Mouse (Mus musculus): ENCODE results near the gene Glce. TPM values are rescaled to one million over a fixed set of nuclear protein-coding genes. Genes with fewer than 3 reads are reported as not detected.

Gene Glce
- polyA plus RNA-seq, 1 experiment from 2014 or later, result 17.5 TPM

DNA sequence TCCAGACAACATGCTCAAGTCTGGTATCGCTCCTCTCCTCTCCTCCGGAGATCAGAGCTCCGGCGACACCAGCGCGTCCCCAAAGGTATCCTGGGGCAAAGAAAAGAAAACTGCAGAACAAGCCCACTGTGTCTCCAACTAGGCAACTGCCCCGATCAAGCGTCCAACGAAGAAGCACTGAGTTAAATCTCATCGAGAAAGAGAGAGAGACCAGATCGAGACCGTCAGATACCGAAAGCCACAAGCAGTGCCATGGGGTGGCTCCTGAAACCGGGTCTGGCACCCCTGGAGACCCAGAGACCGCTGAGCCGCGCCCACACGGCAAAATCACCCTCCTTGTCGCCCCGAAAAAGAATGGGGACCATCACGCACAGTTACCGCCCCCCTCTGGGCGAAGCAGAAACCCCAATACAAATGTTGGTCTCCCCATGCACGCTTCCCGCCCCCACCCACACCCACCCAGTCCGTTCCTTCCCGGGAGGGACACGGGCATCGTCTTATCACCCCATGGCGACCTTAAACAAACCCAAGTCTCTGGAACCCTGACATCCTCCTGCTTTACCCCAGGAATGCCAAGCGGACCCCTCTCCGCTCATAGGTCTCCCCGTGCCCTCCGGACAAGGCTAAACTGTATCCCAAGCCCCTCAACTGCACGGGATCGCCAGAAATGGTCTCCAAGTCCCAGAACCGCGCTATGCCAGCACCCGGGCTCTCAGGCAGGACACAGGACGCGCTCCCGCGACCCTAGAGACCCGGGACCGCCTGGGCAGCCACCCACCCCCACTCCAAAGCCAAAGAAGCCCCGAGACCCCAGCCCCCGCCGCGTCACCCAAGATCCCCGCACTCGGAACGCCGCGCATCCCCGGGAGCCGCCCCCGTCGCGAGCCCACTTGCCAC is 656 bp downstream of the Glce start:
- Histone ChIP-seq H3K27ac (peak overlapping the region; percentile 93), H3K9ac (replicated peaks) (peak overlapping the region; percentile 83), H3K4me1 (replicated peaks) (peaks cover 24% of the 10 kb centered on the region), H3K9me3 (no peaks in the 10 kb centered on the region), H3K4me3 (replicated peaks) (peak overlapping the region; percentile 63), H3K4me2 (replicated peaks) (peak overlapping the region; percentile 77), H3K36me3 (no peaks in the 10 kb centered on the region), H3K27me3 (peaks cover 6% of the 10 kb centered on the region; the same call in 1 of the 2 replicates)
- peak; percentile 65 for ATAC-seq
- under 1% methylated on average over 59 of the region's 59 CpGs for WGBS

DNA sequence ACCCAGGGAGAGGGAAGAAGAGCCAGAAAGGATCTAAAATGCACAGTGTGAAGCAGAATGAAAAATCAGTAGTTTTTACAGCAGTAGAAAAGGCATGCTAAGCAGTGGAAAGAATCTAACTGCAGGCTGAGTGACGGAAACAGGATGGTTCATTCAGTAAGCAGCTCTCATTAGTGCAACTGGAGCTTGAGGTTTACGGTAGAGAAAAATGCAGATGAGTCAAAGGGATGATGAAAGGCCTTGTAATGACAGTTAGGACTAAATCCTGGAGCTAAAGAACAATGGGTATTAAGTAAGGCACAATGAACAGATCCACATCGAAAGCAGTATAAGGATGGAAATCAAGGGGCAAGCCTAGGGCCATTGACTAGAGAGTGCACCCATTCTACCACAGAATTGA is 3.7 kb downstream of the Glce start:
- H3K27ac ChIP-seq, result no peak overlapping the region
- no peak overlapping the region for H3K4me3 ChIP-seq (replicated peaks)
- H3K4me2 ChIP-seq (replicated peaks), result peak overlapping the region; percentile 32
- no peak for ATAC-seq
- 16% methylated on average over 3 of the region's 3 CpGs for WGBS
- peaks cover 22% of the 10 kb centered on the region for H3K4me1 ChIP-seq (replicated peaks)
- H3K9me3 ChIP-seq, result no peaks in the 10 kb centered on the region
- H3K9ac ChIP-seq (replicated peaks), result no peak overlapping the region
- H3K36me3 ChIP-seq, result no peaks in the 10 kb centered on the region
- H3K27me3 ChIP-seq, result no peaks in the 10 kb centered on the region

DNA sequence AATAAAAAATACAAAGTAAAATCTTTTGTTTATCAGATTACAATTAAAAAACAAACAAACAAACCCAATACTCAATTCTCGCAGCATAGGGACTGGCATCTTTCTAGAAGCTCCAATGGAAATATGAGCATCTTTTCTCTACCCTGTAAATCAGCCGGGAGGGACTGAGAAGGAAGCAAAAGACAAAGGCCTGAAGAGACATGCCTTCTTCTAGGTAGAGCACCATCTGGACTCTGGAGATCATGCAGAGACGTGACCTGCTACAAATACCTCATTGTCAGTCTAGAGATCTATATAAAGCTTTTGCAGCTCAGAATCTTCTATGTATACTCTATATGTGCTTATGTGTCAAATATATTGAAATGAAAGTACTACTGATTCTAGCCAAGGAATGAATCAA is 6.6 kb downstream of the Glce start:
- H3K4me1 ChIP-seq (replicated peaks), result peaks cover 8% of the 10 kb centered on the region
- no peaks in the 10 kb centered on the region for H3K27me3 ChIP-seq
- H3K36me3 ChIP-seq, result no peaks in the 10 kb centered on the region
- WGBS, result 91% methylated on average over 3 of the region's 3 CpGs
- no peak for ATAC-seq
- H3K4me3 ChIP-seq (replicated peaks), result no peak overlapping the region
- no peak overlapping the region for H3K27ac ChIP-seq
- H3K9me3 ChIP-seq, result no peaks in the 10 kb centered on the region
- H3K9ac ChIP-seq (replicated peaks), result no peak overlapping the region
- H3K4me2 ChIP-seq (replicated peaks), result no peak overlapping the region

DNA sequence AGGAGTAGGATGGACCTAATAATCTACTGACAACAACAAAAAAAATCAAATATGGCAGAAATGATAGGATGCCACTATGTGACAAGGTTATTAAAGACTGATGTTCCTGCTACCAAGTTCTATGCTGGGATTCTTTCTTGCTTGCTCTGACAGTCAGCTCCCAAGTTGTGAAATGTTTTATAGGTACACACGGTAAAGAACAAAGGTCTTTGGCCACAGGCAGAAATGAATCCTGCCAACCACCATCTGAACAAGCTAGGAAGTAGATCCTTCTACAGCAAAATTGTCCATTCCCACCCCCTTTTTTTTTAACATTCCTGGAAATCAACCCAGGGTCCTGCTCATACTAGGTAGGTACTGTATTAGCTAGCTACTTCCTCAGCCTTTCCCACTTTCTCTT is 25.9 kb downstream of the Glce start:
- no peaks in the 10 kb centered on the region for H3K36me3 ChIP-seq
- no peak overlapping the region for H3K4me2 ChIP-seq (replicated peaks)
- no peaks in the 10 kb centered on the region for H3K9me3 ChIP-seq
- no peak overlapping the region for H3K9ac ChIP-seq (replicated peaks)
- 97% methylated on average over 1 of the region's 1 CpGs for WGBS
- no peak for ATAC-seq
- H3K4me1 ChIP-seq (replicated peaks), result 0 out of 2 replicates have a peak, but pooled peaks cover 4% of the 10 kb centered on the region
- H3K4me3 ChIP-seq (replicated peaks), result no peak overlapping the region
- H3K27ac ChIP-seq, result no peak overlapping the region
- H3K27me3 ChIP-seq, result no peaks in the 10 kb centered on the region

DNA sequence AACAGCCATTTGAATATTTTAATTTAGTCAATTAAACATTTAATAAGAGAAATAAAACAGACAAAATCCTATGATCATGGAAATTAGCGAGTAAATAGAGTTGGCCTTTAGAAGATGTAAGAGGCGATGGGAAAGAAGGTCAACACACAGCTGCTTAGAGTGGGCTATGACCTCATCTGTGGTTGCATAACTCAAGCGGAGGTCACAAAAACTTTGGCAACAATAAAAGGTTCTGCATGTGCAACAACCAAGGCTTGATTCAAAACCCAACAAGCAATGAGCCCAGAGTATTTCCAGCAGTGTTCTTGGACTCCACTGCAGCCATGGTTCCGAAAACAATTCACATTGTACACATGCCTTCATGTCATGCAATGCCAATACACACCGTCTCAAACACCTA is 30.9 kb downstream of the Glce start:
- no peaks in the 10 kb centered on the region for H3K4me1 ChIP-seq (replicated peaks)
- H3K27me3 ChIP-seq, result no peaks in the 10 kb centered on the region
- ATAC-seq, result no peak
- H3K27ac ChIP-seq, result no peak overlapping the region
- no peaks in the 10 kb centered on the region for H3K9me3 ChIP-seq
- no peak overlapping the region for H3K4me3 ChIP-seq (replicated peaks)
- H3K36me3 ChIP-seq, result no peaks in the 10 kb centered on the region
- no peak overlapping the region for H3K9ac ChIP-seq (replicated peaks)
- 92% methylated on average over 5 of the region's 5 CpGs for WGBS
- no peak overlapping the region for H3K4me2 ChIP-seq (replicated peaks)

DNA sequence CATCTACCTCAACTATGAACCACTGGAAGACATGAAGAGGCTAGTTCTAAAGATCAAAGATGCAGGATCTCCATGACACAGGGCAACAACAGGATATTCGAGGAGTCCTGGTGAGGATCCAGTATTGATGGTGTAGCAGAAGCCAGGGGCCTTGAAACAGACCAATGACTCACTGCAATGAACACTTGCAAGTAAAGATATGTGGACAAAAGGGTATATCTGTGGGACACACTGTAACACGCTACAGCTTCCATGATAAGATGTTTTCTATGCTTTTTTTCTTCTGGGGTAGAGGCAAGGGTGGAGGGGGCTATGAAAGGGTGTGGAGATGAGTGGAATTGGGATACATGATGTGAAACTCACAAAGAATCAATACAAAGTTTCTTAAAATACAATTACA is 36.9 kb downstream of the Glce start:
- no peak for ATAC-seq
- no peak overlapping the region for H3K4me3 ChIP-seq (replicated peaks)
- no peak overlapping the region for H3K27ac ChIP-seq
- no peak overlapping the region for H3K4me2 ChIP-seq (replicated peaks)
- no peaks in the 10 kb centered on the region for H3K27me3 ChIP-seq
- H3K9ac ChIP-seq (replicated peaks), result no peak overlapping the region
- H3K36me3 ChIP-seq, result peaks cover 8% of the 10 kb centered on the region; the same call in 1 of the 2 replicates
- peaks cover 4% of the 10 kb centered on the region for H3K4me1 ChIP-seq (replicated peaks)
- WGBS, result 86% methylated on average over 2 of the region's 2 CpGs
- no peaks in the 10 kb centered on the region for H3K9me3 ChIP-seq

DNA sequence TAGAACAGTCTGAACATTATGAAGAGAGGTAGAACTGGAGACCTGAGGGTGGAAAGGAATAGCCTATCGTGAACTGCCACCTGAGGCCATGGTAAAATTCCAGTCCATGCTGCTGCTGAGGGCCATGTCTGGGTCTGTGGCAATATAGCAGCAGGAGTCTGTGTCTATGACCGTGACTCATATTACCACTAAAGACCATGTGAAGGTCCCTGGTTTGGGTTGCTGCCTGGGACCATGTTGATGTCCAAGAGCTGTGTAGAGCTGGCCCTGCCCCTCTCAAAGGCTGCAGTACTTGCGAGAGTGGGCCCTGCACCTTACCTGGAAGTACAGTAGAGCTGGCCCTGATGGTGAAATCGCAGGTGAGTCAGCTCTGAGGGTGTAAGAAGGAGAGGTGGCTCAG is 37.6 kb downstream of the Glce start:
- Histone ChIP-seq H3K27me3 (no peaks in the 10 kb centered on the region), H3K36me3 (peaks cover 8% of the 10 kb centered on the region; the same call in 1 of the 2 replicates), H3K27ac (no peak overlapping the region), H3K4me1 (replicated peaks) (peaks cover 10% of the 10 kb centered on the region), H3K9ac (replicated peaks) (no peak overlapping the region), H3K4me2 (replicated peaks) (no peak overlapping the region), H3K9me3 (no peaks in the 10 kb centered on the region), H3K4me3 (replicated peaks) (no peak overlapping the region)
- WGBS, result 94% methylated on average over 4 of the region's 4 CpGs
- ATAC-seq, result no peak

DNA sequence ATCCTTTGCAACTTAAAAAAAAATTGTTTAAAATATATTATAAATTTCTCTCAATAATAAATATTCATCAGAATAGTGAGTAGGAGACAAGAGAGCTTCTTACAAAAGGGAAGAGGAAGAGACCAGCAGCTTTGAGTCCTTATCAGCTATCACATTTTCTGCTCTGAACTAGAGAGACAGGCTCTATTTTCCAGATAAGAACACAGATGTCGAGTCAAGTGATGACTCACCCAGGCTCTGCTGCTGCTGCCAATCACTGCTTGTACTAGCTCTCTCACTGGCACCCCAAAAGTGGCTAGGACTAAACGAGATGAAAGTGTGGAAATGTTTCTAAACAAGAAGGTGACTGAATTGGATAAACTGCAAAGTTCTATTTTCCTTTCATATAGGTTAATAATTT is 39.5 kb downstream of the Glce start:
- ATAC-seq, result no peak
- no peak overlapping the region for H3K9ac ChIP-seq (replicated peaks)
- no peak overlapping the region for H3K27ac ChIP-seq
- peaks cover 8% of the 10 kb centered on the region; the same call in 1 of the 2 replicates for H3K36me3 ChIP-seq
- no peak overlapping the region for H3K4me3 ChIP-seq (replicated peaks)
- no peak overlapping the region for H3K4me2 ChIP-seq (replicated peaks)
- H3K27me3 ChIP-seq, result no peaks in the 10 kb centered on the region
- 84% methylated on average over 2 of the region's 2 CpGs for WGBS
- H3K9me3 ChIP-seq, result no peaks in the 10 kb centered on the region
- H3K4me1 ChIP-seq (replicated peaks), result peaks cover 10% of the 10 kb centered on the region

DNA sequence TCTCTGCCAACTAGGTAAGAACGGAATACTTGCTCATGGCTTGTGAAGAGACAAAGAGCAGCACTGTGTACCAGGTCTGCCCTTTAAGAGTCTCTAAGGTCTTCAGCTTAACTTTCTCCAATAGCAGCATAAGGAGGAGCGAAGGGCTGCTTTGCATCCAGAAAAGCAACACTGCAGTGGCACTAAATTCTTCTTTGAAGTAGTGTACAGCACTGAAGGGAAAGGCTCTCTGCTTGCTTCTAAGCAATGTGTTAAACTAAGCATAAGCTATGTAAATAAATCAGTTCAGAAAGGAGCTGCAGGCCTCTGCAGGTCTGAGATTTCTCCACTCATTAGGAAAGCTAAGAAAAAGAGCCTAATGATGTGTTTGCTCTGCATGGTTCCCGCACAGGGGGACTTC is 40.9 kb downstream of the Glce start:
- no peak for ATAC-seq
- H3K9ac ChIP-seq (replicated peaks), result no peak overlapping the region
- H3K27ac ChIP-seq, result no peak overlapping the region
- 56% methylated on average over 3 of the region's 3 CpGs for WGBS
- H3K4me3 ChIP-seq (replicated peaks), result no peak overlapping the region
- peaks cover 8% of the 10 kb centered on the region; the same call in 1 of the 2 replicates for H3K36me3 ChIP-seq
- no peaks in the 10 kb centered on the region for H3K9me3 ChIP-seq
- H3K27me3 ChIP-seq, result no peaks in the 10 kb centered on the region
- peaks cover 14% of the 10 kb centered on the region for H3K4me1 ChIP-seq (replicated peaks)
- no peak overlapping the region for H3K4me2 ChIP-seq (replicated peaks)

DNA sequence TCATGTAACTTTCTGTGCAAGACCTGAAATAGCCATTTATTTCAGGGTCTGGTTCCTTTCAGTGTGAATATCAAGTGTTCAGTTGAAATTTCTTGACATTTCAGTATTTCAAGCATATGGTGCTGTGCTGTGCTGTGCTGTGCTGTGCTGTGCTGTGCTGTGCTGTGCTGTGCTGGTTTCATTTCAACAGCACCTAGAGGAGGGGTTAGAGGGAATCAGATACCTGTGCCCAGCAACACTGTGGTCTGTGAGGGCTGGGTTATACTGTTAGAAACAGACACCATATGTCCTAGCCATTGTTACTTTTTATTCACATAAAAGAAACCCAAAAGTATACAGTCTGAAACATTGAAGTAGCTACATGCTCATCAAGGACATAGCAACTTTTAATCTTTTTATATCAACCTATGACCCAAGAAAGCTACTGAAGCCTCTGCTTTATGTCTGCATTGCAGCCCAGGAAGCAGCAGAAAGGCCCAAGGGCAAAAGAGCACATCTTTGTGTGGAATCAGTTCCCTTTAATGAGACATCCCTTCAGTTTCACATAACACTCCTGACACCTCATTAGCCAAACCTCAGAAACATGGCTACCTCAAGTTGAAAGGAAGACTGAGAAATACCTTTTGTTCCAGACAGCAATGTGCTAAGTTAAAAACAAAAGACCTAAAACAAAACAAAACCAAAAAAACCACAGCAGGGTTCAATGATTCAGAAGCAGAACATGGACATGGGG is 42.3 kb downstream of the Glce start:
- Histone ChIP-seq H3K27me3 (no peaks in the 10 kb centered on the region), H3K27ac (0 out of 2 replicates have a peak overlapping the region, but pooled peaks have one; percentile 32), H3K4me2 (replicated peaks) (no peak overlapping the region), H3K4me3 (replicated peaks) (no peak overlapping the region), H3K9me3 (no peaks in the 10 kb centered on the region), H3K36me3 (peaks cover 7% of the 10 kb centered on the region; the same call in 1 of the 2 replicates), H3K4me1 (replicated peaks) (peaks cover 14% of the 10 kb centered on the region), H3K9ac (replicated peaks) (no peak overlapping the region)
- peak; percentile 56; the same call in 1 of the 2 replicates for ATAC-seq

DNA sequence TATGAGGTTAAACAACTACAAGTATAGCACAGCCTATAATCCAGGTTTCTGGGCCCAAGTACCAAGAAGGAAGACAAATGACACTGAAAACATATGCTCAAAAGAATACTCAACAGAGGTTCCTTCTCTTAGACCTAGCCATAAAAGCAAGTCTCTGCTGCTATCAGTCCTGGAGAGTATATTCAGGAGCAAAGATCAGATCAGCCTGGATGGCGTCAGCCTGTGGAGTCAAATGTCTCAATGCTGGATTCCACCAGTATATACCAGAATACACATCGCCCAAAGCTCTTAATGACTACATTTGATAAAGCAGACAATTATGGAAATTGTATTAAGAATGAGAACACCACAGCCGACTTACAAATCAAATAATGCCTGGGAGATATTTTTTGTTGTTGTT is 60.2 kb downstream of the Glce start:
- Histone ChIP-seq H3K4me1 (replicated peaks) (no peaks in the 10 kb centered on the region), H3K4me2 (replicated peaks) (no peak overlapping the region), H3K27ac (no peak overlapping the region), H3K4me3 (replicated peaks) (no peak overlapping the region), H3K36me3 (peaks cover 7% of the 10 kb centered on the region; the same call in 1 of the 2 replicates), H3K9me3 (no peaks in the 10 kb centered on the region), H3K9ac (replicated peaks) (no peak overlapping the region), H3K27me3 (no peaks in the 10 kb centered on the region)
- ATAC-seq, result no peak
- WGBS, result 95% methylated on average over 3 of the region's 3 CpGs

DNA sequence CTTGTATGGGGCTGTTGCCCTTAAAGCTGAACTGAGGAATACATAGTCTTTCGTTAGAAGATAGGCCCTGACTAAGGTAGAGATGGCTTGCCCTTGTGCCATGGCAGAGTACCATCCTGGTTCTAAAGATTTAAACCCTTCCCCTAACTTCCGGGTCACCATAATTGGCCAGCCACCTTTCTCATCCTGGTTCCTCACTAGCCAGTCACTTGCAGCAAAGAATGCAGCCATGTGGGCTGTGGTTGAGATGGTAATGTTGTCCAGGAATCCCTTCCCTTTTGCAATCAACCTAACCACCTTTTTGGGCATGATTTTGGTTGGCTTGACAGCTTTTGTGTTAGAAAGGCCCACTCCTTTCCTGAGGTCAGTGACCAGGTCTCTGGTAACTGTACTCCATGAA is 62.0 kb downstream of the Glce start:
- H3K4me3 ChIP-seq (replicated peaks), result no peak overlapping the region
- H3K9me3 ChIP-seq, result no peaks in the 10 kb centered on the region
- H3K9ac ChIP-seq (replicated peaks), result no peak overlapping the region
- no peak overlapping the region for H3K27ac ChIP-seq
- H3K27me3 ChIP-seq, result no peaks in the 10 kb centered on the region
- no peak overlapping the region for H3K4me2 ChIP-seq (replicated peaks)
- 94% methylated on average over 2 of the region's 2 CpGs for WGBS
- no peak for ATAC-seq
- no peaks in the 10 kb centered on the region for H3K4me1 ChIP-seq (replicated peaks)
- H3K36me3 ChIP-seq, result peaks cover 7% of the 10 kb centered on the region; the same call in 1 of the 2 replicates
